Mouse (Mus musculus) right cerebral cortex, postnatal 4 days (tissue): ENCODE results near the gene Tnni1.

Experiments
- DNase-seq: peaks from one replicate; pipeline ENCODE4 v3.0.0-alpha.2; 2022

The Tnni1 gene

DNA sequence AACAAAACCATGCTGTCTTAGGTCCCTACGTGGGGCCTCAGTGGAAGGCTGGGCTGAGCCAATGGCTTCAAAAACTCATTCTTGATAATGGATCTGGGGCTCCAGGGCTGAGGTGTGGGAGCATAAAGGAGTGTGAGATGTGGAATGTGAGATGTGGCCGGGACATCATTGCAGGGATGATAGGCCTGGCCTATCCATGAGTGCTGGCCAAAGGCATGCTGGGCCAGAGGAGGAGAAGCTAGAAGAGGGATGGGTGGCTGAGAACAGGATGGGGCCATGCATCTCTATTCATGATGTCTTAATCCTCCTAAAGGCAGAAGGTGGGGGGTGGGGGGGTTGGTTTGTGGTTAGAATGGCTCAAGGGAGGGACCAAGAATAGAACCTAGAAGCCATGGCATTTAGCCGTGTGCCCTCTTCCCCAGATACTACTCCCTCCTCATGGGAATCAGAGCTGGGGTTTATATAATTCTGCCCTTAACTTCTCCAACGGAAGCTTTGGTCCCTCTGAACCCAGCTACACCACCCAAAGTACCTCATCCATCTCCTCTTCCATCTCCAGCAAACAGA is 11.8 kb upstream of the Tnni1 start:
- no peak for DNase-seq

DNA sequence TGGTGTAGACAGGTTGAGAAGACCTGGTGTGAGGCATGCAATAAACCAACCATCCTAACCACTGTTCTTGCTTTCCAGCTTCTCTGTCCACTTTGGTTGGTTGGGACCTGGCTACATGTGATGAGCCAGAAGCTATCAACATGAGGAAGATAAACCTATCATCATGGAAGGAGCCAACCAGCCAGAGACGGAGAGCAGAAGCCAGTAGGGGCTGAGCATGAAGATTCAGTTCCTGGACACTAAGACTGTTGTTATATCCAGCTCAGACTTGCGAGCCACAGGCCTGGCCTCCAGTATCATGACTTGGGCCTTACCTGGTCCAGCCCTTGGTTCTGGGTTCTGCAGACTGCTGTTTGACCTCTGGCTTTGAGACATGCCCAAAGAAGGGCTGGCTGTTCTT is 10.8 kb upstream of the Tnni1 start:
- DNase-seq, result no peak

DNA sequence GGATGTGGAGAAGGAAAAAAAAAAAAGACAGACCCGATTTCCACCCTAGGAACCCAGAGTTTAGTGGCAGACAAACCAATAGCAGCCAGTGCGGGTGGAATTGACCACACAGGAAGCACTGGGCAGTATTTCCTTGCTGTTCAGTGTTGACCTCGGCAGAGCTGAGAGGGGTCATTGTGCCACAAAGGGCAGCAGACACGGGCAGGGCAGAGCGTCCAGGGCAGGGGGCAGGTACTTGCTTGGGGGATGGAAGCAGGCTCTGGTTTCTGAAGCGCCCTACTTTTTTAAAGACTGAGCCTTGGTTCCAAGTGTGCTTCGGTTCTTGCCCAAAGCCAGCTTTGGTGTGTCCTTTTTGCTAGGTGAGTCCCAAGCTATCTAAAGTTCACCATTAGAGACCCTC is 9.0 kb upstream of the Tnni1 start:
- DNase-seq, result no peak

DNA sequence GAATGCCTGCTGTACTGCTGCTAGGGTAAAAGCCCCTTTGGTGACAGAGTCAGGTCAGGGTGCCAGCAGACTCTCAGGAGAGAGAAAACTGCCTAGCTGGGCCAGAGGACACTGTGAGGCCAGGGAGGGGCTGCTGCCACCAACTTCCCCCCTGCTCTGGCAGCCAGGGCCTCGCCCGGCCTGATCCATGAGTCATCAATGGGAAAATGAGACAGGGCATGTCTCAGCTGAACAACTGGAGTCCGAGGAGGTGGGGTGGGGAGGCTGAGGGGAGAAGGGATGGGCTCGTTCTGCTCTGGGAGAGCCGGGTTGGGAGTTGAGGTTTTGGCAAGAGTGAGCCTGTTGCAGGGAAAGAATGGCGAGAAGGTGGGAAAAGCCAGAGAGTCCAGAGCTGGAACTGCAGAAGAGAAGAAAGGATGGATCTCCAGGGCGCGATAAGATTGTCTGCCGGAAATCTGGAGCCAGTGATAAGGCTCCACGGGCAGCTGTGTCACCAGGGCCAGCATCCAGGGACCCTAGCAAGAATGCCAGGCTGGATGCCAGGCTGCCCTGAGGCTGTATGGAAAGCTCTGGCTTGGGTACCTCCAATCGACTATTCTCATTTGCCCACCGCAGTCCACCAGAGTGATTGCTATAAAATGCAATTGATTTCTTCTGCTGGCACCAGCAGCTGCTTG is 8.2 kb upstream of the Tnni1 start:
- no peak for DNase-seq

DNA sequence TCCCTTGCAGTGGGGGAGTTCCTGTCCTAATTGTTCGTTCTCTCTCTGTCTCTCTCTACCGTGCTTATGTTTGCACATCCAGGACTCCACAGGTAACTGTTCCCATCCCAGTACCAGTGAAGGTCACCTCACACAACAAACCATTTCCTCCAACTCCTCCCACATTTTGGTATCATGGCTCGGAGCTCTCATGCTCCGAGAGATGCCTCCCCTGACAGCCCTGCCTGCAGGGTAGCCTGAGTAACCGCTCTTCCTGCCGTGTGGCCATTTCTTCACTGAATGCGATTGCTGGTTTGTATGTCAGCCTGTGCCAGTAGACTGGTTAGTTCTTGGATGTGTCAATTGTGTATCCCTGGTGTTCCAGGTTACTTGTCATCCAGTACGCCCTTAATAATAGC is 7.7 kb upstream of the Tnni1 start:
- DNase-seq, result no peak

DNA sequence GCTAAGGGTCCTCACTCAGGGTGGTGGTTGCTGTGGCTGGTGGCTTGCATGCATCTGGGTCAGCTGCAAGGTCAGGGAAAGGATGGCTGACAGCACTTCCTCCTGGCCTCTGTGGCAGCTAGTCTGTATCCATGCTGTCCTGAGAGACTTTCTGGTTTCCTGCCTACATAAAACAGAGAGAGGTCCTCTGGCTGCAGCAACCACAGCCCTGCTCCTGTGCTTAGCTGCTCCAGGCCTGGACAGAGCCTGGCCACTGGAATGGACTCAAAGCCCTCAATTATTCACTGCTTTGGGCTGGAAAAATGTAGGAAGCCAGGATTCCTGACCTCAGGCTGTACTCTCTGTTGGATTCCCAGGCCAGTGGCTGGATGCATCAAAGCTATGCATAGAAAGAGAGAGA is 2.6 kb upstream of the Tnni1 start:
- DNase-seq, result no peak

DNA sequence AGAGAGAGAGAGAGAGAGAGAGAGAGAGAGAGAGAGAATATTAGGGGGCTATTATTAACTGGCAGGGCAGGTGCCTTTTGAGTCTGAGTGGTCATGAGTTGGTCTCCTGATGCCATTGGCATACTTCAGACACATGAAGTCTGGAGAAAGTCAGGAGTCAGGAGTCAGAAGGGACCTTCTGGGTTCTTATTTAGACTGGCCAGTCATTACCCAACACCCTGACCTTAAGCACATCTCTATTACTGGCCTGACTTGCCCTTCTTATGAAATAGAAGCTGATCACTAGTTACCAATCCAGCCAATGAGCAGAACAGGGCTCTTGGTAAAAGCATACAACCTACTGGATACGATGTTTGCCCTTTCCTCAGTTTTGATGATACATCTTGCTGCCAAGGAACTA is 2.2 kb upstream of the Tnni1 start:
- no peak for DNase-seq

DNA sequence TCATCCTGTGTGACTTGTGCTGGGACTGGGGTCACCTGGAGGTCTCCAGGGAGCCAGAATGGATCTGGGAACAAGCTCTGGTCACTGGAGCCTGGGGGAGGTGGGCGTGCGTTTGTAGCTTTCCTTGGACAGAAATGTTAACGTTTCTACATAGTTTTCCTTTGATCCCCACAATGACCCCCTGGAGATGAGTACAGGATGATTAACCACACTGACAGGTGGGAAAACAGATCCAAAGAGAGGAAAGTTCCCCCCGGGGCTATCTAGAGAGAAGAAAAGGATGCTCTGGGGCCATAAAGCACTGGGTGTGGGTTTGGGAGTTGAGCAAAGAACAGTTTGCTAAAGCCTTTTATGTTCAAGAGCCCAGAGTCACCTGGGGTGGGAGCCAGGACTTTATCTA is 1.4 kb downstream of the Tnni1 start:
- DNase-seq, result no peak

DNA sequence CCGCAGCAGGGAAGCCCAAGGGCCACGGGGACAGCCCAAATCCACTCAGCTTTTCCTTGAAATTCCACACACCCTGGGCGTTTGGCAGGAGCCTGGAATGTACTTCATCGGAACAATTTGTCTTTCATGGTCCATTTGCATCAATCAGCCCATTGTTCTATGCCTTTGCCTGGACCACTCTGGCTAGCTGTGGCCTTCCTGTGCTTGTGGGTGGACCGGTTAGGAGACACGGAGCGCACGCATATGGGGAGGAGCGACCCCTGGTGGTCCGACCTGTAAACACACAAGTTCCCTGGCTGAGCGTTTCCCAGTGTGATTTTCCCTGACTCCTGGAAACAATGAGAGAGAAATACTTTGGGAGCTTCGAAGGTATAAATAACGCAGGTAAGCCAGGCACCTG is 2.0 kb downstream of the Tnni1 start:
- DNase-seq, result peak; percentile 74

DNA sequence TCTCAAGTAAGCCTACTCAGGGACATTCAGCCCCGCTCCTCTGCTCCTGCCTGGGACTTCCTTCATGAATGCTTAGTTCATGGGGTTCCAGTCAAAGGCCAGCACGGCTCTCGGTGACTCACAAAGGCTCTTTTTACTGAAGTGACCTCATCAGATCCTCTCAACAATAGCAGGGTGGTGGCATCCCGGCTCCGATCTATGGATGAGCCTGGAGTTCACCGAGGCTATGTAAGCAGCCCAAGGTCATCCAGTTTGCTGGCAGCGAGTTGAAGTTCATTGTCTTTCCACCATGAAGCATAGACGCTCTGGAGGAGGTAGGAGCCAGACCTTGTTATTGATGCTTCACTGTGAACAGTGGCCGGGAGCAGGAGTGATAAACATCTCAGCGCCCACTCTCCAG is 3.6 kb downstream of the Tnni1 start:
- no peak for DNase-seq

DNA sequence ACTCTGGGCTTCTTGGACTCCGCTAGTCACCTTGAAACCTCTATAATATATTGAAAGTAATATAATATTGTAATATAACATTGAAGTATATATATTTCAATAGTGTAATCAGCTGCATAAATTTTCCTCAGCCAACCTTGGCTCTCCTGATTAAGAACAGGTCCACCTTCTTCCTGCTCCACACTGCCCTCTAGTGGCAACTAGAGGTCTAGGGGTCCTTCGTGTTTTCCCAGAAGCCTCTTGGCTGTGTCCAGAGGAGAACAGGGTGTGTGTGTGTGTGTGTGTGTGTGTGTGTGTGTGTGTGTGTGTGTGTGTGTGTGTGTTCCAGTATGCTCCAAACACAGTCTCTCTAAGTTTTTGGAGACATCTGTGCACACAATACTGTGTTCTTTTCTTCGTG is 8.6 kb downstream of the Tnni1 start:
- DNase-seq, result peak; percentile 70

DNA sequence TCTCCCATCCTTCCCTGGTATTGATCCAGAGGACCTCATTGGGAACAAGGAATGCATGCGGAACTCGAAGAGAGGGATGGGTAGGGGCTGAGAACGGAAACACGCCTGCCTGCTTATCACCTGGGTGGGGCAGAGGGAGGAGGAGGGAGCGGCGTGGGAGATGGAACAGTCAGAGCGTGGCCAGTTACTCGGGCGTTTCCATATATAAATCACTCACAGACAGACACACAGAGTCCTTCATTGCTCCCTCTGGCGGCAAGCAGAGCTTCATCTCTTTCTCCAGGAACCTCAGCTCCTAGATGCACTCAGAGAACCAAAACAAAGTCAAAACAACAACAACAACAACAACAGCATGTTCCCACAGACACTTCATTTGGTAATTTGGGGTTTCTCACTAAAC is 9.5 kb downstream of the Tnni1 start:
- DNase-seq, result no peak

DNA sequence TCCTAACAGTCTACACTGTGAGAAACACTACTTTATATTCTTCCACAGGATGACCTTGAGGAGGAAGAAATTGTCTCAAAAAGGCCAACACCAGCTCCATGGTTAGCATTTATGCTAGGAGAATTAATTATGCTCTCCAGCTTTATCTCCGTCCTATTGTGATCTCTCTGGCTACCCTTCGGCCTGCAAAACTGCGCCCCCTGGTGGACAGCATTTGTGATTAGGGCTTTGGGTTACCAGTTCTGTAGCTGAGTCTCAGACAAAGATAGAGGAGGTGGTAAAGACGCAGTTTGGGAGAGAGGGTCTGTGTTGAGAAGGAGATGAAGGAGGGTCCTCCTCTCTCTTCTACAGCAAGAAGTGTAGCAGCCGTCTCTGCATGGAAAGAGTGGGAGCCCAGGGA is 10.6 kb downstream of the Tnni1 start:
- peak; percentile 79 for DNase-seq

DNA sequence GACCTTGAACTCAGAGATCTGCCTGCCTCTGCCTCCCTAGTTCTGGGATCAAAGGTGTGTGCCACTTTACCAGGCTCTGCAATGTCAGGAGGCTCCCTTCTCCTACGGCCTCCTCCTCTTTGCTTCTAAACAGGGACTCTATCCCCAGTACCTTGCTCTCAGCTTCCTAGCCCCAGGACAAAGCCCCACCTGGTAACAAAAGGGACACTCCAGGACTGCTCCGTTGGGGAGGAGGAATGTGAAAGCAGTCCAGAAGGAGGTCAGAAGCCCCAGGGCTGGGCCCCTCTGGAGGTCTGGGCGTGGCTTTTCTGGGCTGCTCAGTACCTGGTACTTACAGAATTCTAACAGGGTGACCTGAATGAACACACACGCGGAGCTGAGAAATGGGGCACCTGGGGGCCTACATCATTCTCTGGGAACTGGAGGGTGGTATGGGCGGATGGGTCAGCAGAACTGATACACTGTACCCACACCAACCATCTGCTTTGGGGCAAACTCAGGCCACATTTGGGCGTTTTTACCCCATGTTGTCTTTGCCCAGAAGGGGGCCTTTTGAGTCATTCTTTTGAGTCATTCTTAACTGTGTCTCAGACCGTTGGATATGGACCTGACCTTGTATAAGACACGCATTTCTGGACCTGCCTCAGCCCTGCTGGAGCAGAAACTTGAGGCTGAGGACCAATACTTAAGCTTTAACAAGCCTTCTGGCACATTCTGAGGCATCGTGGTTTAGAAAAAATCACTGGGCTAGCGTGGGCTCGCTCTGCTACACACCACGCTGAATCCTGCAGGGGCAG is 13.1 kb downstream of the Tnni1 start:
- no peak for DNase-seq

DNA sequence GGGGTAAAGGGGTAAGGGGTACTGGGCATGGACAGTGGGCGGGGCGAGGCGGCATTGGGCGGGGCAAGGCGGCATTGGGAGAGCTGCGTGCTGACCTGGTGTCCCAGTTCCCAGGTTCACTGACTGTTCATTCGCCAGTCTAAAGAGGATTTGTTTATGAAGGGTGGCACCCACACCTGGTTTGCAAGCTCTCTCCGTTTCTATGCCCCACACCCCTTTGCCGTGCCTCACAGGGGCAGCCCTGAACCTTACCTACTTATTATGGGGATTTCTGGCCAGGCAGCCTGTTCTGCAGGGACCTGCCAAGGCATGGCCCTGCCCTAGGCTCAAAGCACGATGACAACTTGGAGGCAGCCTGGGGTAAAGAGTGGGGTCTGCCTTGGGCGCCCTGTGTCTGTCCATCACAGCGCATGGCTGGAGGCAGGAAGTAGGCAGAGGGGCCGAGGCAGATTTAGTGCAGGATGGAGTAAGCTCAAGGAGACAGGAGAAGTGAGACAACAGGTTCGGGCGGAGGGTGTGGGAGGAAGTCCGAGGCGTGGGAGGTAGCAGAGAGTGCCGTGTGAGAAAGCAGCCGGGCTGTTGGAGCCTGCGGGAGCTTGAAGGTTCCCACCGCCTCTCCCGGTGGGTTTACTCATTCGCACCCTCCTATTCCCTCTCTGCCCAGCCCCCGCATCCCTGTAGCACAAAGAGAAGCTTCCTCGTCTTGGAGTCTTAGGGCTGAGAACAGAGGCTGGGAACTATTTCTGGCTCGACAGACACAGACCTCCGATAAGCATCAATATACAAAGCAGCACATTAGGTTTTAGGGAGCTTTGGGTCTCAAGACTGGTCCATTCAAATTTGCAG is 14.4 kb downstream of the Tnni1 start:
- DNase-seq, result peak; percentile 12

DNA sequence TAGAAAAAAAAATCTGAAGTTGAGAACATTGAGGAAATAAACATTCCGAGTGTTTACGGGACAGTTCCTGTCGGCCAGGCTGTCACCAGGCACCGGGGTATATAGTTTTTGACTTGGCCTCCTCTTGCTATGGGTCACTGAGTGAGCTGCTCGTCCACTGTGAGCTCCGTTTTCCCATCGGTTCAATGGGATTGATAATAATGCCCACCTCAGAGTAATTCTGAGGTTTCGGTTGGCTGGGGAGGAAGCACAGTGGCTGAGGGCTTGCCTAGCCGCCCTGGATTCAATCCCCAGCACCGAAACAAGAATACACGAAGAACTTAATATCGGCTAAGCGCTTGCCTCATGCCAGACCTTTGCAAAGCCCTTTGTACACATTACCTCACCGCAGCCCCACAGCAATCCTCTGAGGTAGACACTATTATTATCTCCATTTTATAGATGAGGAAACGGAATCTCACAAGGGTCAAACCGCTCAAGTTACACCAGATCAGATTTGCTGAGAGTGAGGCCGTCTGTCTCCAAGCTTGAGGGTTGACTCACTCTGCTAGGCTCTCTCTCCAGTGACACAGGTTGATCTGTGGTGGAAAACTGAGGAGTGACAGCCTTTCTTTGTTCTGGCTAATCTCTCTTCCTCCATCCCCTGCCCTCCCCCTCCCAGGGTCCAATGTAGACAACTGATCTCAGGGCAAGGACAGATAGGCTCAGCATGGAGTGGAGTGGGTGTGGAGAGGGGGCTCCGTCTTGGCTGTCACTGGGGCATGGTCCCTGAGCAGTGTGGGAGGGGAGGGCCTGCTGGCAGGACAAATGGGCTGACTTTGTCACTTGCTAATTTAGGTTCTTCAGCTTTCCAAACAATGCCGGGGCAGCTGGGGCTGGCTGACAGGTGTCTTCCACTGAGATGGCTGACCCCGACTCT is 15.2 kb downstream of the Tnni1 start:
- no peak for DNase-seq

DNA sequence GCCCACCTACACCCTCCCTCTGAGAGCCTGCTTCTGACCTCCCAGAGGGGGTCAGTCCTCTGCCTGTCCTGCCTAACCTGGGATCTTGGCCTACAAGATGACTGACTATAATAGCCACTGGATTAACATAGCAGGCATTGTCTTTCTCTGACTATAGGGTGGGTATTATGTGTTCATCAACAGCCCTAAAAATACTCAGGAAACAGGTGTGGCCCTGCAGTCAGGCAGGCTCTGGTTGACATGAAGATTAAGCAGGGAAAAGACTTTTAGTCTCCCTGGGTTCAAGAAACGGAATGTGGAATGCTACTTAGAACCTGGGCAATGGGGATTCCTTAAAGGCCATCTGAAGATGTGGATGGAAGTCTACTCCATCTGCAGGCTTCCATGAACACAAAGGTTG is 19.3 kb downstream of the Tnni1 start:
- DNase-seq, result no peak

DNA sequence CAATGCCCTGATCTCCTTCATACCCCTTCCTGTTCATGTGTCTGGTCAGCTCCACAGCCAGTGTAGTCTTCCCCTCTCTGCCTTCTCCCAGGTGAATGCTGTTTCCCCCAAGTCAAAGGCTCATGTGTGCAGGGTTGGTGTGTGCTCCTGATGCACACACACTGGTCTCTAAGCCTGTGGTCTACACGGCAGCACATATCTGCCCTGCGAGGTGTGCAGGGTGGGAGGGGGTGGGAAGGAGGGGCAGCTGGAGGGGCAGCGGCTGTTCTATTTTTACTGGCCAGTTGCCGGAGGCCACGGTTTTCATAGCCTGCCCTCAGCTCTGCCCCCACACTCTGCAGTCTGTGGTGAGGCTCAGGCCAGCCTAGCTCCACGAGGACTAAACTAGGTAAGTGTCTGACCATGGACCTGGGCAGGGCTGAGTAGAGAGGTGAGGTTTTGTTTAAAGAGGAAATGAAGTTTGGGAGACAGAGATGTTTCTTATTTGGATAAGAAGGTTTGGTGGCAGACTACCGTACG is 19.9 kb downstream of the Tnni1 start:
- DNase-seq, result no peak

DNA sequence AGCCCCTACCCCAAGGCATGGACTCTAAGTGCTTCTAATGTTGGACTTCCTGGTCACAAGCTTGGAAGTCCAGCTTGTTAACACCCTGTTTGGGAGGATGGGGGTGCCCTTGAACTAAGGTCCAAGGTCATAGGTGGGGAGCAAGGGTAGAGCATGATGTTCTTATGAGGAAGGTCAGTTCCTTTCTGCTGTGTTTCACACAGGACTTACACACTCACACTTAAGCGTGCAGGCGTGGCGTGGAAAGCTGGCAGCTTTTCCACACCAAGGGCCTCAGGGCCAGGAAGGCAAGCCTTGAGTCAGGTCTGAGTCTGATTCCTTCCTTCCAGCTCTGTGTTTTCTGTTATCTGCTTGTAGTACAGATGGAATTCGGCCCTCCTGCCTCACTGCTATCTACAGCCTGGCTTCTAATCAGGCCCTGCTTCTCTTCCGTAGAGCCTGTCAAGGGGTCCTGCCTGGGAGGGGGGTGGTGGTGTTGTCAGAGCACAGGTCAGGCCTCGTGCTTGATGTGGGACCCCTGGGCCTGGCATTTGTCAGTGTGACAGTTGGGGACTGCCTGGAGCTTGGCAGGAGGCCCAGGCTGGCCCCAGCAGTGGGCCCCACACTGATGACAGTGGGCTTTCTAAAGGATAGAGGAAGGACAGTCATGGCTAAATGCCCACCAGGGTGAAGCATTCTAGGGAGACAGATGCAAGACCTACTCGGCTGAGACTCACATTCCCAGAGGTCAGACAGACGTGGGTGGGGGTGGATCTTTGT is 21.1 kb downstream of the Tnni1 start:
- no peak for DNase-seq

DNA sequence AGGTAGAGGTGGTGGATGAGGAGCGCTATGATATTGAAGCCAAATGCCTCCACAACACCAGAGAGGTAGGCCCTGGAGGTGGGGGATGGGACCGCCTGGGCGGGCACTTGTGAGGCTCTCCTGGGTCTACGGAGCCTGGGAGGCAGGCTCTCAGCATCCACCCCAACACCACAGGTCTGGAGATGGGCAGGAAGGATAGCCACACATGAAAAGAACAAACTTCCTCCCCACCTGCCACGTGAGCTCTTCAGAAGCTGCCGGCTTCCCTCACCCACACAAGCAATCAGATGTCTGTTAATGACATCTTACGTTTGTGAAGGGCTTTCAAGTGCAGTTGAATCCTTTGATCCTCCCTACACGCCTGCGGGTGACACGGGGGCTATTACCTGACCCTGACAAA is 28.3 kb downstream of the Tnni1 start:
- no peak for DNase-seq

DNA sequence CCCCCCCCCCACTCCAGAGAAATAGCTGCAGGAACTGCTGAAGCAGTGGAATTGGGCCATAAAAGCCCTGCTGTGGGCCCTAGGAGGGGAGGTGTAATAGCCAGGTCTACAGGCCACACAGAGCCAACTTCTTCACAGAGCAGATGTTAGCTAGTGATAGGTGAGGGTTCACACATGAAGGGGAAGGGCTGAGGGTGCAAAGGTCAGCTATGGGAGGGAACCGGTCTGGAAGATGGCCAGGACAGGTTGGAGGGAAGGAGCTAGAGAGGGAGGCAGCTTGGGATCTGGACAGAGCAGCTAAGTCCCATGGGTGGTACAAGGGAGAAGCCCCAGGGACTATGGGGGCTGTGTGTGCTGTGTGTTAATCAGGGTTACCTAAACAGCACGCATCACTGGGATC is 30.9 kb downstream of the Tnni1 start:
- DNase-seq, result no peak
